ENCODE assay signal across 21 mouse cellular contexts in the genomic region with DNA sequence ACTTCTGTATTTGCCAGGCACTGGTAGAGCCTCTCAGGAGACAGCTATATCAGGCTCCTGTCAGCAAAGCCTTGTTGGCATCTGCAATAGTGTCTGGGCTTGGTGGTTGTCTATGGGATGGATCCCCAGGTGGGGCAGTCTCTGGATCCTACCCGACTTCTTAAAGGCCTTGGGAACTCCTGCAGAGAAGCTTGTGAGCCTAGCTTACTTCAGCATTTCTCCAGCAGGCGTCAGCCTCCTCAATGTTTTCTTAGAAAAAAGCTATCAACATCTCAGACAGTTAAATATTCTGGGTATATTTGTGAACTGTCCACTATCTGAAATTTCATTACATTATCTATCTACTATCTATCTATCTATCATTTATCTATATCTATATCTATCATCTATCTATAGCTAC.
A peak's percentile ranks its signal among the peaks of the same experiment; 100 is the strongest.
DNase-seq lines count a peak whose midpoint lies in the region; ATAC-seq lines count a peak whose summit lies in the region.
"Had no signal": no experiment of that assay in that cellular context is flagged by ENCODE, and none has a peak within 500 bp of the region (broad histone marks: within the 10 kb centered on the region; RNA-seq: fewer than 3 reads in every experiment).

No protein-coding gene starts in this region.

- no peak overlapping the region for H3K27ac ChIP-seq in midbrain, embryonic 14.5 days (replicated peaks; ENCODE audit: low read depth, low read length)
- H3K27ac ChIP-seq in midbrain, embryonic 10.5 days (replicated peaks): no peak overlapping the region
- H3K27ac ChIP-seq in forebrain, embryonic 15.5 days (replicated peaks): no peak overlapping the region
- H3K27ac ChIP-seq: embryonic facial prominence, embryonic 13.5 days; hindbrain, embryonic 15.5 days; liver, embryonic 15.5 days had no signal

- WGBS in midbrain, embryonic 14.5 days: 57% methylated on average over 2 of the region's 2 CpGs
- 58% methylated on average over 2 of the region's 2 CpGs for WGBS in midbrain, embryonic 10.5 days
- WGBS in forebrain, embryonic 15.5 days: 58% methylated on average over 2 of the region's 2 CpGs

- H3K9me3 ChIP-seq in midbrain, embryonic 14.5 days (ENCODE audit: control insufficient read depth, low read length): no peaks in the 10 kb centered on the region
- no peaks in the 10 kb centered on the region for H3K9me3 ChIP-seq in midbrain, embryonic 10.5 days (replicated peaks)
- no peaks in the 10 kb centered on the region for H3K9me3 ChIP-seq in forebrain, embryonic 15.5 days
- H3K9me3 ChIP-seq: embryonic facial prominence, embryonic 13.5 days; hindbrain, embryonic 15.5 days; liver, embryonic 15.5 days had no signal

- no peaks in the 10 kb centered on the region for H3K36me3 ChIP-seq in midbrain, embryonic 14.5 days (ENCODE audit: control insufficient read depth, insufficient read depth, low read length)
- no peaks in the 10 kb centered on the region for H3K36me3 ChIP-seq in midbrain, embryonic 10.5 days
- H3K36me3 ChIP-seq in forebrain, embryonic 15.5 days: no peaks in the 10 kb centered on the region
- H3K36me3 ChIP-seq: embryonic facial prominence, embryonic 13.5 days; hindbrain, embryonic 15.5 days; liver, embryonic 15.5 days had no signal

- DNase-seq in kidney, postnatal 10 days: peak; percentile 16
- no peak for DNase-seq in kidney, adult 8-10 months
- peak; percentile 56 for DNase-seq in midbrain, embryonic 14.5 days
- no peak for DNase-seq in midbrain, embryonic 10.5 days (ENCODE audit: low spot score)
- DNase-seq in MN1 (ENCODE audit: low spot score): peak; percentile 52
- peak; percentile 32 for DNase-seq in right cerebral cortex, postnatal 14 days
- DNase-seq in ovary, adult 18-20 months (ENCODE audit: low spot score): no peak
- DNase-seq: adrenal gland, postnatal 14 days; cerebellum, adult 2 months; gastrocnemius, postnatal 14 days; kidney, adult 18-20 months; retina, postnatal 1 day; thymus, postnatal 14 days had no signal

- no peak overlapping the region for H3K4me3 ChIP-seq in midbrain, embryonic 14.5 days (replicated peaks; ENCODE audit: low read depth, low read length)
- H3K4me3 ChIP-seq in midbrain, embryonic 10.5 days: no peak overlapping the region
- H3K4me3 ChIP-seq in forebrain, embryonic 15.5 days: no peak overlapping the region
- H3K4me3 ChIP-seq: embryonic facial prominence, embryonic 13.5 days; hindbrain, embryonic 15.5 days; liver, embryonic 15.5 days; myocyte had no signal

- H3K4me1 ChIP-seq in midbrain, embryonic 14.5 days (ENCODE audit: control insufficient read depth, insufficient read depth, low read length): peaks cover 3% of the 10 kb centered on the region; the same call in 1 of the 2 replicates
- no peaks in the 10 kb centered on the region for H3K4me1 ChIP-seq in midbrain, embryonic 10.5 days
- H3K4me1 ChIP-seq in forebrain, embryonic 15.5 days: peaks cover 7% of the 10 kb centered on the region; the same call in 1 of the 2 replicates
- H3K4me1 ChIP-seq: hindbrain, embryonic 15.5 days; liver, embryonic 15.5 days had no signal

- H3K9ac ChIP-seq in midbrain, embryonic 14.5 days (replicated peaks; ENCODE audit: low read length): no peak overlapping the region
- H3K9ac ChIP-seq in forebrain, embryonic 15.5 days (replicated peaks): no peak overlapping the region
- H3K9ac ChIP-seq: embryonic facial prominence, embryonic 13.5 days; hindbrain, embryonic 15.5 days; liver, embryonic 15.5 days had no signal

- no peaks in the 10 kb centered on the region for H3K27me3 ChIP-seq in midbrain, embryonic 14.5 days (ENCODE audit: control insufficient read depth, insufficient read depth, low read length)
- no peaks in the 10 kb centered on the region for H3K27me3 ChIP-seq in midbrain, embryonic 10.5 days (ENCODE audit: low read depth, poor library complexity, severe bottlenecking)
- H3K27me3 ChIP-seq in forebrain, embryonic 15.5 days: no peaks in the 10 kb centered on the region
- H3K27me3 ChIP-seq: embryonic facial prominence, embryonic 13.5 days; hindbrain, embryonic 15.5 days; liver, embryonic 15.5 days had no signal

- no peak for ATAC-seq in midbrain, embryonic 14.5 days (ENCODE audit: low FRiP score, low TSS enrichment)
- ATAC-seq in forebrain, embryonic 15.5 days (replicated peaks): no peak
- ATAC-seq: CD4-positive, CD25-positive, alpha-beta regulatory T cell, adult 4 months had no signal

- H3K4me2 ChIP-seq in midbrain, embryonic 14.5 days (ENCODE audit: low read length): no peak overlapping the region
- H3K4me2 ChIP-seq in forebrain, embryonic 15.5 days (replicated peaks): no peak overlapping the region
- H3K4me2 ChIP-seq: embryonic facial prominence, embryonic 13.5 days; heart, embryonic 11.5 days; hindbrain, embryonic 15.5 days; liver, embryonic 15.5 days; midbrain, embryonic 11.5 days had no signal

Comparison
In these comparisons a context has a peak if more than half of its experiments do, and no peak if none do; other contexts are left out.
1. DNase-seq: peak in kidney, postnatal 10 days (single experiment), midbrain, embryonic 14.5 days (single experiment), MN1 (single experiment) and right cerebral cortex, postnatal 14 days (single experiment); none in kidney, adult 8-10 months (0 of 2), midbrain, embryonic 10.5 days (single experiment) and ovary, adult 18-20 months (single experiment).